Mouse (Mus musculus) testis, postnatal 10 days (tissue): ENCODE data around the gene Dock4.

Experiments
- DNase-seq: peaks from one replicate; pipeline ENCODE4 v3.0.0; 2021; ENCODE audit warnings: low spot score

Gene Dock4

GRCm38 (mm10) chr12:40885377-40885776 is 439.6 kb downstream of the Dock4 start:
- DNase-seq = no peak

- no peak for DNase-seq
These were observed 441.7 kb downstream of the Dock4 start for GRCm38 (mm10) chr12:40887496-40887895.

GRCm38 (mm10) chr12:40888261-40888791 is 442.6 kb downstream of the Dock4 start:
- DNase-seq = no peak

GRCm38 (mm10) chr12:40888829-40889228 is 443.1 kb downstream of the Dock4 start:
- no peak for DNase-seq

GRCm38 (mm10) chr12:40889534-40889933 is 443.8 kb downstream of the Dock4 start:
- no peak for DNase-seq

DNA sequence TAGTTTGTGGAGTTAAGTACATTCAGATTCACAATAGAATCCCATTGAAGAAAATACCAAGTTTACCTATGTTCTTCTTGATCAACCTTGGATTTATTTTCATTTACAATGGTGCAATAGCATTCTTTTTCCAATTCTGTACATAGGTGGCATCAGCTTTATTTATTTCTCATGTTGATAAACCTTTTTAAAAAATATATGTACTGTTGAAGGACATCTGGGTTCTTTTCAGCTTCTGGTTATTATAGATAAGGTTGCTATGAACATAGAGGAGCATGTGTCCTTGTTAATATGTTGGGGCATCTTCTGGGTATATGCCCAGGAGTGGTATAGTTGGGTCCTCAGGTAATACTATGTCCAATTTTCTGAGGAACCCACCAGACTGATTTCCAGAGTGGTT is 445.4 kb downstream of the Dock4 start:
- DNase-seq = no peak

DNA sequence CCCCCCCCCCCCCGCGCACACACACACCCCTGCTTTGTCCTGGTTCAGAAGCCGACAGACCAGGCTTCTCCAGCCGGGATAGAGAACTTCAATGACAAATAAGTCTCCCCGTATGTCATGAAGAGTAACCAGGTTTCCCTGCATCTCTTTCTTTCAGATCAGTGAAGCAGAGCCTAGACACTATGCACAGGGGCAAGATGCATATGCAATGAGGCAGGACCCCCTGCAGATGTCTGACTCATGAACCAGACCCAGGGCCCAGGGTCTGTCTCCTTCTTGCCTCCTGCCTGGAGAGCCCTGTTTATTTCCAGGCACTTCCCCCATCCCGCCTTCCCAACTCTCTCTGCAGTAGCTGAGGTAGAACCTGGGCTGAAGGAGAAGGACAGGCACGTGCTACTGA is 448.0 kb downstream of the Dock4 start:
- DNase-seq = no peak

DNA sequence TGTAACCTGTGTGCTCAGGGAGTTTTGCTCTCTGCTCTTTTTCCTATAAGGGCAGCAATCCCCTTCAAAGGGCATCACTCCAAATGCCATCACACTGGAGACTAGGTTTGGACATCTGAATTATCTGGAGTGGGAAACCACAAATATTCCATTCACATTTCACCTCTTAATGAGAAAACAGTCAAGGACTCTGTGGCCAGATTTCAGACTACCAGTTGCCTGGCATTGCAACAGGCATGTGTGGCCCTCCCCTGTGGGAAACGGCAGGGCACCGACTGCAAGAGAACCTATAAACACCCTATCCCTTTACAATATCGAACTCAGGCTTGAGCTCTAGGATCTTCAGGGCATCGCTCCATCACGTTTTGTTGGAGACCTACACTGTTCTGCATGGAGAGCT is 448.9 kb downstream of the Dock4 start:
- no peak for DNase-seq
